Mouse (Mus musculus) liver, embryonic 14.5 days (tissue): ENCODE data around the gene Fyn. TPM values are rescaled to one million over a fixed set of nuclear protein-coding genes. Genes with fewer than 3 reads are reported as not detected.

Experiments used
- ATAC-seq: fragments of 200-750 bp; cut with Nextera tagmentation; 2 replicates; pipeline ENCODE4 v1.8.0; 2017; ENCODE audit warnings: moderate number of reproducible peaks, mild to moderate bottlenecking, moderate library complexity; ENCODE audit not compliant: insufficient read depth
- DNase-seq, 3 experiments: peaks; one replicate each; pipeline ENCODE4 v3.0.0-alpha.2; 2012 to 2013; ENCODE audit warnings: low read depth in 3 of 3, low spot score in 3 of 3
- H3K27ac ChIP-seq: fragments of 300-500 bp; sonication (generic); 2 replicates; pipeline ENCODE4 v1.5.1; 2014; ENCODE audit warnings: moderate library complexity, mild to moderate bottlenecking, control low read depth, inconsistent platforms
- H3K27me3 ChIP-seq: fragments of 300-500 bp; sonication (generic); 2 replicates; pipeline ENCODE4 v1.6.1; 2014; ENCODE audit warnings: mild to moderate bottlenecking, low read length, moderate library complexity; ENCODE audit not compliant: control insufficient read depth, insufficient read depth
- H3K36me3 ChIP-seq: fragments of 300-500 bp; sonication (generic); replicated peaks from 2 replicates; pipeline ENCODE4 v1.6.1; 2014; ENCODE audit warnings: low read depth; ENCODE audit not compliant: control insufficient read depth, insufficient read depth
- H3K4me1 ChIP-seq, 2 experiments: fragments of 200-500 bp in 1 of 2; fragments of 300-500 bp in 1 of 2; sonication (generic) in 1 of 2; replicated peaks; 2 replicates each; pipeline ENCODE4 v1.6.1; 2012 to 2014; ENCODE audit warnings: antibody characterized with exemption in 1 of 2, inconsistent platforms in 1 of 2, low read length in 1 of 2; ENCODE audit not compliant: control insufficient read depth in 2 of 2, insufficient read depth in 2 of 2
- H3K4me2 ChIP-seq: fragments of 300-500 bp; sonication (generic); 2 replicates; pipeline ENCODE4 v1.6.1; 2014; ENCODE audit warnings: low read depth, mild to moderate bottlenecking, control low read depth, moderate library complexity
- H3K4me3 ChIP-seq, 2 experiments: fragments of 200-500 bp in 1 of 2; fragments of 300-500 bp in 1 of 2; sonication (generic) in 1 of 2; 2 replicates each; pipeline ENCODE4 v1.5.1; 2012 to 2014; ENCODE audit warnings: low read depth in 2 of 2, low read length in 2 of 2, mild to moderate bottlenecking in 2 of 2, control low read depth in 1 of 2, inconsistent platforms in 1 of 2, moderate library complexity in 1 of 2; ENCODE audit not compliant: insufficient read depth in 1 of 2
- H3K9ac ChIP-seq: fragments of 300-500 bp; sonication (generic); replicated peaks from 2 replicates; pipeline ENCODE4 v1.6.1; 2014; ENCODE audit warnings: mild to moderate bottlenecking, control low read depth, moderate library complexity
- H3K9me3 ChIP-seq: fragments of 300-500 bp; sonication (generic); 2 replicates; pipeline ENCODE4 v1.6.1; 2016; ENCODE audit warnings: low read length, mixed read lengths; ENCODE audit not compliant: control insufficient read depth
- CTCF ChIP-seq: IDR thresholded peaks from 2 replicates; pipeline ENCODE4 v1.5.1; 2016; ENCODE audit warnings: antibody characterized with exemption, low read depth, control low read depth
- EP300 ChIP-seq: IDR thresholded peaks from 2 replicates; pipeline ENCODE4 v1.6.1; 2016; ENCODE audit warnings: antibody characterized with exemption, low read depth
- WGBS: fragments of 180-500 bp; shearing (Covaris S2); extraction: QIAGEN DNeasy Blood & Tissue Kit; methylation state at CpG from one replicate; pipeline ENCODE4 v1.1.7; 2014; ENCODE audit not compliant: insufficient replicate concordance; 5-methylcytosine and 5-hydroxymethylcytosine counted together
- polyA plus RNA-seq, 2 experiments: library from polyadenylated mRNA; depleted of rRNA in 1 of 2; stranded (reverse) in 1 of 2; unstranded in 1 of 2; fragments of >200 nt; fragmentation: Nextera tagmentation in 1 of 2; extraction: Ambion mirVana in 1 of 2; gene quantifications; 2 replicates each; pipeline versions ENCODE4 v1.2.1 to v1.2.3; 2012 to 2014

Fyn gene
- polyA plus RNA-seq, 2 experiments, result 8.2 to 9.8 TPM

DNA sequence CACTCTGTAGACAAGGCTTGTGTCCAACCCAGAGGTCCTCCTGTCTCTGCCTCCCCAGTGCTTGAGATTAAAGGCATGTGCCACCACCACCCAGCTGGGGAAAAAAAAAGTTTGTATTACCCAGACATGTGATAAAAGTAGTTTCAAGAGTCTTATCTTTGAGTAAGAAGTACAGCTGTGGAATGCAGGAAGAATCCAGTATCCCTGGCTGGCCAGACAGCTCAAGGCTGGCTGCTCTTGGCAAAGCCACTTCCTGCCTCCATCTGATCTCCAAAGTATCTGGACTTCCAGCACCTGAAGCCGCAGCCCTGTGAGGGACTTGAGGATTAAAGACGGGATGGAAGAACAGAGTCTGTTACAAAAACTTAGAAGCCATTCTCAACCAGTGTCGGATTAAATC is 150.2 kb downstream of the Fyn start:
- TF ChIP-seq EP300 (no peak), CTCF (no peak)
- Histone ChIP-seq H3K4me2 (no peak overlapping the region), H3K27me3 (no peaks in the 10 kb centered on the region), H3K36me3 (no peaks in the 10 kb centered on the region), H3K4me3 (no peak overlapping the region), H3K27ac (no peak overlapping the region), H3K4me1 (no peaks in the 10 kb centered on the region), H3K9me3 (no peaks in the 10 kb centered on the region), H3K9ac (no peak overlapping the region)
- DNase-seq, result no peak
- WGBS, result 63% methylated on average over 3 of the region's 3 CpGs
- no peak for ATAC-seq

DNA sequence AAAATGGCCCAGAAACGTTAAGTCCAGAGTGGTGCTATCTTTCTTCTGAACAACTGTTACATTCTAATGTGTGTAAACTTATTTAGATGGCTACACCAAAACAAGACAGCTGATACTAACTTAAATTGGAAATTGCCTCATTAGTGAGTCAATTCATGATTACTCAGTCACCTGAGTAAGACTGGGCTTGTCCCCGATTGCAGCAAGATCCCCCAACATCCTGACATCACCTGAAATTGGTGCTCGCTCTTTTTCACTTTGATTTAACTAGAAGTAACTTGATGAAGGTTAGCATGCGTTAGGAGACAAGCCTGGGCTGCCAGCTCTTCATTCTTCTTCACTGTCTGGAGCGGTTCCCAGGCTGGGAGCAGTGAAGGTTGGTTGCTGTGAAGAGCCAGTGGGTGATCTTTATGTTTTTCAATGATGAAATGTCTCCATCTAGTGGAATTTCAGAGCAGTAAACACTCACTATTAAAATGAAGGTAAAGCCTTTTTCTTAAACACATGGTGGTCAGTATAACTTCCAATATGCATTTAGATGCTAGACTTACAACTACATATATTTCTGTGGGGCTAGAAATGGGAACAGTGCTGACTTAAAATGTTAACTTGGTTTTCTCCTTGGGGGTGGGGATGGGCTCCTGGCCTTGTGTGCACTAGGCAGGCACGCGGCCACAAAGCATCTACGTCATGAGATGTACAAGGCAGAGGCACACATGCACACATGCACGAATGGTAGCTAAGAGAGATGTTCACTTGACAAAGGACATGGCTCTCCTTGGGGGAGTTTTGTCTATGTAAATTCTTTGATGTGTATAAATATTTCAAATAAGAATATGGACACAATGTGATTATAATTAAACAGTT is 151.7 kb downstream of the Fyn start:
- no peaks in the 10 kb centered on the region for H3K27me3 ChIP-seq
- TF ChIP-seq CTCF (peak; percentile 48), EP300 (no peak)
- H3K4me1 ChIP-seq, result no peaks in the 10 kb centered on the region
- no peak overlapping the region for H3K4me2 ChIP-seq
- no peaks in the 10 kb centered on the region for H3K36me3 ChIP-seq
- 65% methylated on average over 9 of the region's 9 CpGs for WGBS
- H3K4me3 ChIP-seq, result no peak overlapping the region
- no peak overlapping the region for H3K27ac ChIP-seq
- H3K9ac ChIP-seq, result no peak overlapping the region
- ATAC-seq (no peak), DNase-seq (peak in 1 of 3 experiments; percentile 7)
- no peaks in the 10 kb centered on the region for H3K9me3 ChIP-seq

DNA sequence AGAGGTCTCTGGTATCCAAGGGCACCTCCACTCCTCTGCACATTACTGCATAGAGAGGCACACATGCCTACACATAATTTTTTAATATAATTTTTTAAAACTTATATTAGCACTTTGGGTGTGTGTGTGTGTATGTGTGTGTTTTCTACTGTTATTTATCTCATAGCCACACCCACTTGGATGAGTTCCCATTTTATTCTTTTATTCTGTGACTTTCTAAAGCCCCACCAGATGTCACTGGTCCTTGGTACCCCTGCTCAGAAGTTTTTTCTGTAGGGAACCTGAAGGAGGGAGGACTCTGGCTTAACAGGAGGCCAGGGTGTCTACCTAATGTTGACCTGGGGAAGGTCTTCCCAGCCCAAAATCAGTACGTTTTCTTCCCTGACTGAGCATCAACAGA is 152.7 kb downstream of the Fyn start:
- no peaks in the 10 kb centered on the region for H3K27me3 ChIP-seq
- no peaks in the 10 kb centered on the region for H3K4me1 ChIP-seq
- H3K9me3 ChIP-seq, result no peaks in the 10 kb centered on the region
- H3K4me3 ChIP-seq, result no peak overlapping the region
- H3K27ac ChIP-seq, result no peak overlapping the region
- H3K9ac ChIP-seq, result no peak overlapping the region
- TF ChIP-seq CTCF, result no peak
- no peak for TF ChIP-seq EP300
- WGBS, result 63% methylated on average over 1 of the region's 1 CpGs
- no peaks in the 10 kb centered on the region for H3K36me3 ChIP-seq
- ATAC-seq (no peak), DNase-seq (no peak)
- H3K4me2 ChIP-seq, result no peak overlapping the region

DNA sequence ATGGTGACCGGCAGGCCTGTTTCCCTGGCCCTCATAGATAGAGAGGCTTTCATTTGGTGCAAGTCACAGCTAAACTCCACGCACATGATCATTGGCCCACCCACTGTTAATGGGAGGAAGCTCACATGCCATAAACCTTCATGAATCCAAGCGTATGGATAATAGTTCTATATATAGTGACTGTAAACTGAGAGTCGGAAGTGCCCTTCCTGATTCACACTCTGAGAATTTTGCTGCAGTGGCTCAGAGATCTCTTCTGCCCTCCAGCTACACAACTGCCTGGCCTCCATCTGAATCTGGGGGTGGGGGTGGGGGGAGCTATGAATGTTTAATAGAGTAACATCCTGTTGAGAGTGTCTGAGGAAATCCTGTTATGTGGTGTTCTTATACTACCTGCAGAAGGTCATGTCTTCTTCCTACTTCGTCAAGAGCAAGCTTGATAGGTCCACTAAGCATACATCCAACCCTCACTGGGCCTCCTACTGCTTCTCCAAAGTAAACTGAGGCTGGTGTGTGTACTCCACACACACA is 153.3 kb downstream of the Fyn start:
- Histone ChIP-seq H3K4me2 (no peak overlapping the region), H3K9me3 (no peaks in the 10 kb centered on the region), H3K4me1 (no peaks in the 10 kb centered on the region), H3K36me3 (no peaks in the 10 kb centered on the region), H3K27me3 (no peaks in the 10 kb centered on the region), H3K4me3 (no peak overlapping the region), H3K9ac (no peak overlapping the region), H3K27ac (no peak overlapping the region)
- TF ChIP-seq CTCF (no peak), EP300 (no peak)
- WGBS, result 68% methylated on average over 5 of the region's 5 CpGs
- no peak for ATAC-seq
- DNase-seq, result no peak

DNA sequence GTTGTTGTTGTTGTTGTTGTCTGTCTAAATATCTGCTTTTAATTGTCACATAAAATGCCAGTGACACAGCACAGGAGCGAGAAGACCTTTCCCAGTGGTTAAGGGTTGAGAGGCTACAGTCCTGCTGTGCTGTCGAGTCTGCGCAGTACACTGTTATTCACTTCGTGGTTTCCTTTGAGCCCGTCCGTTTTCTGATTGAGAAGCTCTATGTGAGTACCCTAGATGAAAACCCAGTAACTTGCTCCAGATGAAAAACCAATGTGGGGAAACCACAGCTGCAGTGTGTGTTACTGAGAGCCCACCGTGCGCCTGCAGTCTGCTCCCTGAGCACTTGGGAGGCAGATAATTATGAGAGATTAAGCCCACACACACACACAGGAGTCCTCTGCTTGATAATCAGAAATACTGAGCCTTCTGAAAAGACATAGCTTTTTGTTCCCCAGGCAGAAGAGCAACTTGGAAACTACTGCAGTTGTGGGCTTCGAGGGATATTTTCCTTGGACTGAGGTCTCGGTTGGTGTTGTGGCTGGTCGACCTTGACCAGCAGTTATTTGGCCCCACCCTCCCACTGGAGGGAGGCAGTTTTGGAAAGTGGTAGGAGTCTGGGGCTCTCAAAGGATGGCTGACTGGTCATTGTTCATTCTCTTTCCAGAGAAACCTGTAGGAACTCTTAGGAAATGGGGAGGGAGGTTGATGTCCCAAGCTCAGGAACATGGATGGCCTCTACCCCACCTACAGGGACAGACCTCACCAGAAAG is 154.4 kb downstream of the Fyn start:
- H3K36me3 ChIP-seq, result no peaks in the 10 kb centered on the region
- 62% methylated on average over 11 of the region's 11 CpGs for WGBS
- H3K4me3 ChIP-seq, result no peak overlapping the region
- no peaks in the 10 kb centered on the region for H3K9me3 ChIP-seq
- H3K9ac ChIP-seq, result no peak overlapping the region
- no peak for DNase-seq
- no peak overlapping the region for H3K27ac ChIP-seq
- no peak for TF ChIP-seq EP300
- TF ChIP-seq CTCF, result no peak
- H3K4me2 ChIP-seq, result no peak overlapping the region
- no peak for ATAC-seq
- H3K4me1 ChIP-seq, result no peaks in the 10 kb centered on the region
- no peaks in the 10 kb centered on the region for H3K27me3 ChIP-seq
